Mouse (Mus musculus) left cerebral cortex, postnatal 36 days (tissue): Measurements from ENCODE around the gene Prr15. TPM values are rescaled to one million over a fixed set of nuclear protein-coding genes. Genes with fewer than 3 reads are reported as not detected.

Source experiments
- DNase-seq, 2 experiments: peaks; one replicate each; pipeline ENCODE4 v3.0.0; 2021 to 2022; ENCODE audit warnings: low spot score in 2 of 2, mixed read lengths in 1 of 2
- intact Hi-C: fragments of 180-260 bp; cut with DNase I; formaldehyde crosslinking; loops from one replicate; pipeline ENCODE4 v1.15.1; 2025
- total RNA-seq, 2 experiments: library from RNA; stranded (reverse); gene quantifications; 2 replicates each; pipeline ENCODE4 v1.2.3; 2021

Prr15 gene
- 1 to 10 TPM; 1.4 to 1.8 TPM for total RNA-seq

- intact Hi-C loops: loop anchor here (5.0 kb wide), 1 partner anchor 78 kb away; no protein-coding TSS in a partner anchor
- DNase-seq: no peak
Measured at GRCm38 (mm10) chr6:54325246-54325885, at the start of gene Prr15. Gene Prr15, plus strand, starts transcription at chr6:54325835.

GRCm38 (mm10) chr6:54277234-54277633 is 48.4 kb upstream of the Prr15 start:
- intact Hi-C loops: no loop called here
- DNase-seq: no peak

- no peak for DNase-seq
- intact Hi-C loops: no loop called here
Measured at GRCm38 (mm10) chr6:54277828-54278227, 47.8 kb upstream of the Prr15 start.

GRCm38 (mm10) chr6:54278613-54279012 is 47.0 kb upstream of the Prr15 start:
- intact Hi-C loops: no loop called here
- no peak for DNase-seq

- intact Hi-C loops: no loop called here
- DNase-seq: no peak
Measured at GRCm38 (mm10) chr6:54279391-54279790, 46.2 kb upstream of the Prr15 start.

GRCm38 (mm10) chr6:54280248-54280647 is 45.4 kb upstream of the Prr15 start:
- intact Hi-C loops: no loop called here
- no peak for DNase-seq

- DNase-seq: no peak
- intact Hi-C loops: no loop called here
Measured at GRCm38 (mm10) chr6:54283299-54283698, 42.3 kb upstream of the Prr15 start.

GRCm38 (mm10) chr6:54284167-54284711 is 41.4 kb upstream of the Prr15 start:
- intact Hi-C loops: no loop called here
- no peak for DNase-seq

GRCm38 (mm10) chr6:54286813-54287212 is 38.8 kb upstream of the Prr15 start:
- no peak for DNase-seq
- intact Hi-C loops: no loop called here

- DNase-seq: no peak
- intact Hi-C loops: no loop called here
Measured at GRCm38 (mm10) chr6:54289774-54290500, 35.7 kb upstream of the Prr15 start.

- intact Hi-C loops: no loop called here
- DNase-seq: no peak
Measured at GRCm38 (mm10) chr6:54297231-54297630, 28.4 kb upstream of the Prr15 start.

- intact Hi-C loops: no loop called here
- no peak for DNase-seq
Measured at GRCm38 (mm10) chr6:54299417-54299816, 26.2 kb upstream of the Prr15 start.

GRCm38 (mm10) chr6:54305777-54306176 is 19.9 kb upstream of the Prr15 start:
- intact Hi-C loops: no loop called here
- DNase-seq: no peak

GRCm38 (mm10) chr6:54313071-54313470 is 12.6 kb upstream of the Prr15 start:
- no peak for DNase-seq
- intact Hi-C loops: no loop called here

- intact Hi-C loops: no loop called here
- DNase-seq: no peak
Measured at GRCm38 (mm10) chr6:54318618-54319017, 7.0 kb upstream of the Prr15 start.

GRCm38 (mm10) chr6:54319198-54319597 is 6.4 kb upstream of the Prr15 start:
- DNase-seq: no peak
- intact Hi-C loops: no loop called here

GRCm38 (mm10) chr6:54320236-54320635 is 5.4 kb upstream of the Prr15 start:
- DNase-seq: no peak
- intact Hi-C loops: no loop called here

- intact Hi-C loops: loop anchor here (5.0 kb wide), 1 partner anchor 80 kb away; no protein-coding TSS in a partner anchor
- DNase-seq: peak; percentile 49 to 62
Measured at GRCm38 (mm10) chr6:54326671-54327625, 1.3 kb downstream of the Prr15 start.

GRCm38 (mm10) chr6:54327626-54328003 is 2.0 kb downstream of the Prr15 start:
- intact Hi-C loops: loop anchor here (5.0 kb wide), 1 partner anchor 80 kb away; no protein-coding TSS in a partner anchor

GRCm38 (mm10) chr6:54328783-54329182 is 3.1 kb downstream of the Prr15 start:
- no peak for DNase-seq
- intact Hi-C loops: loop anchor here (5.0 kb wide), 1 partner anchor 81 kb away; no protein-coding TSS in a partner anchor

More at GRCm38 (mm10) chr6:54327626-54328003, 2.0 kb downstream of the Prr15 start:
- DNase-seq: peak; percentile 59 to 68
